Mouse (Mus musculus): ENCODE measurements around the gene C2cd5. TPM values are rescaled to one million over a fixed set of nuclear protein-coding genes. Genes with fewer than 3 reads are reported as not detected.

C2cd5 gene
- total and polyA plus RNA-seq, 3 experiments, result 16.2 to 47.6 (median 30.5) TPM

GRCm38 (mm10) chr6:143085898-143086297 lies 14.0 kb downstream of the C2cd5 start:
- peak; percentile 60 for DNase-seq (ENCODE audit: low read depth, low spot score)
- no peaks in the 10 kb centered on the region for H3K79me2 ChIP-seq (ENCODE audit: control insufficient read depth, insufficient read depth, low read length, poor library complexity)
- no peaks in the 10 kb centered on the region for H3K27me3 ChIP-seq (ENCODE audit: control insufficient read depth in 1 of 2, insufficient read depth in 2 of 2, low read length in 2 of 2)
- H3K27ac ChIP-seq (ENCODE audit: control insufficient read depth, low read depth, low read length), result no peak overlapping the region
- H3K9ac ChIP-seq (ENCODE audit: control insufficient read depth, low read depth, low read length, poor library complexity, severe bottlenecking), result no peak overlapping the region
- peaks cover 4 to 8% of the 10 kb centered on the region in 2 experiments; a peak in 2 of 4 replicates for H3K4me1 ChIP-seq (ENCODE audit: control insufficient read depth in 1 of 2, insufficient read depth in 2 of 2, low read length in 2 of 2)
- no peaks in the 10 kb centered on the region for H3K9me3 ChIP-seq (replicated peaks; ENCODE audit: insufficient read depth, low read length)
- peaks cover 9 to 24% of the 10 kb centered on the region in 2 experiments for H3K36me3 ChIP-seq (ENCODE audit: control insufficient read depth in 1 of 2, insufficient read depth in 2 of 2, low read length in 2 of 2)
- H3K4me3 ChIP-seq (ENCODE audit: control insufficient read depth in 1 of 2, insufficient read depth in 1 of 2, low read depth in 2 of 2, low read length in 2 of 2), result no peak overlapping the region
- TF ChIP-seq KAT2A (conservative IDR thresholded peaks at IDR 0.05; ENCODE audit: low read depth, low read length), result no peak
- no peak for TF ChIP-seq NELFE (IDR thresholded peaks at IDR 0.05; ENCODE audit: low read depth, low read length)
- TF ChIP-seq ELF1 (IDR thresholded peaks at IDR 0.05; ENCODE audit: low read depth, low read length), result no peak
- TF ChIP-seq HCFC1 (IDR thresholded peaks at IDR 0.05; ENCODE audit: low read depth, low read length), result no peak
- no peak for TF ChIP-seq MEF2A (IDR thresholded peaks at IDR 0.05; ENCODE audit: extremely low read depth, insufficient replicate concordance, low read depth, low read length, poor library complexity, severe bottlenecking)
- TF ChIP-seq NRF1 (IDR thresholded peaks at IDR 0.05; ENCODE audit: insufficient read depth, low read depth, low read length, poor library complexity, severe bottlenecking), result no peak
- TF ChIP-seq BHLHE40 (IDR thresholded peaks at IDR 0.05; ENCODE audit: borderline replicate concordance, low read depth, low read length), result no peak
- TF ChIP-seq ZKSCAN1 (IDR thresholded peaks at IDR 0.05; ENCODE audit: low read depth, low read length), result no peak
- TF ChIP-seq ZMIZ1 (IDR thresholded peaks at IDR 0.05; ENCODE audit: low read depth, low read length), result no peak
- no peak for TF ChIP-seq CHD2 (IDR thresholded peaks at IDR 0.05; ENCODE audit: low read length)
- TF ChIP-seq POLR2A (IDR thresholded peaks at IDR 0.05; ENCODE audit: control insufficient read depth in 1 of 2, insufficient read depth in 1 of 2, low read depth in 1 of 2, low read length in 2 of 2, poor library complexity in 1 of 2), result no peak
- no peak for TF ChIP-seq TBP (IDR thresholded peaks at IDR 0.05; ENCODE audit: low read depth, low read length)
- 0 out of 2 replicates have a peak, but pooled peaks have one; percentile 24 for TF ChIP-seq MXI1 (IDR thresholded peaks at IDR 0.05; ENCODE audit: low read depth, low read length)
- 0 out of 2 replicates have a peak, but pooled peaks have one; percentile 15 for TF ChIP-seq TAL1 (IDR thresholded peaks at IDR 0.05; ENCODE audit: low read length)
- TF ChIP-seq POLR2AphosphoS2 (IDR thresholded peaks at IDR 0.05; ENCODE audit: low read length), result no peak
- TF ChIP-seq MYC (IDR thresholded peaks at IDR 0.05; ENCODE audit: low read depth, low read length), result peak; percentile 41; the same call in 1 of the 2 replicates
- no peak for TF ChIP-seq SMC3 (IDR thresholded peaks at IDR 0.05; ENCODE audit: low read depth, low read length)
- TF ChIP-seq TCF12 (IDR thresholded peaks at IDR 0.05; ENCODE audit: low read depth, low read length), result peak; percentile 73
- peak; percentile 52 to 66 for TF ChIP-seq EP300 (IDR thresholded peaks at IDR 0.05; ENCODE audit: low read depth in 1 of 2, low read length in 2 of 2)
- TF ChIP-seq CTCF (IDR thresholded peaks at IDR 0.05 in 2 of 3, conservative IDR thresholded peaks at IDR 0.05 in 1 of 3; ENCODE audit: control insufficient read depth in 1 of 3, insufficient read depth in 1 of 3, low read depth in 2 of 3, low read length in 3 of 3, poor library complexity in 1 of 3, severe bottlenecking in 1 of 3), result no peak
- no peak for TF ChIP-seq SIN3A (IDR thresholded peaks at IDR 0.05; ENCODE audit: low read length)
- no peak for TF ChIP-seq UBTF (IDR thresholded peaks at IDR 0.05; ENCODE audit: borderline replicate concordance, insufficient read depth, low read depth, low read length)
- TF ChIP-seq GATA1 (IDR thresholded peaks at IDR 0.05; ENCODE audit: low read depth, low read length), result peak; percentile 70
- TF ChIP-seq CHD1 (IDR thresholded peaks at IDR 0.05; ENCODE audit: low read depth, low read length), result no peak
- TF ChIP-seq JUND (IDR thresholded peaks at IDR 0.05; ENCODE audit: low read depth, low read length), result no peak
- no peak for TF ChIP-seq GABPA (IDR thresholded peaks at IDR 0.05; ENCODE audit: low read depth, low read length)
- no peak for TF ChIP-seq POLR2AphosphoS5 (IDR thresholded peaks at IDR 0.05; ENCODE audit: borderline replicate concordance, low read depth, low read length)
- TF ChIP-seq MAFK (IDR thresholded peaks at IDR 0.05; ENCODE audit: borderline replicate concordance, low read depth, low read length), result no peak
- no peak for TF ChIP-seq MAZ (IDR thresholded peaks at IDR 0.05; ENCODE audit: low read depth, low read length)
- no peak for TF ChIP-seq RAD21 (IDR thresholded peaks at IDR 0.05; ENCODE audit: low read depth, low read length)
- no peak for TF ChIP-seq ZNF384 (IDR thresholded peaks at IDR 0.05; ENCODE audit: low read depth, low read length)
- TF ChIP-seq ETS1 (IDR thresholded peaks at IDR 0.05; ENCODE audit: low read depth, low read length), result peak; percentile 65
- TF ChIP-seq MAX (IDR thresholded peaks at IDR 0.05; ENCODE audit: low read length), result no peak
- peak; percentile 55; the same call in 1 of the 2 replicates for TF ChIP-seq RCOR1 (IDR thresholded peaks at IDR 0.05; ENCODE audit: low read depth, low read length)
- no peak for TF ChIP-seq USF2 (IDR thresholded peaks at IDR 0.05; ENCODE audit: borderline replicate concordance in 1 of 2, insufficient read depth in 1 of 2, low read depth in 1 of 2, low read length in 2 of 2)
- TF ChIP-seq E2F4 (IDR thresholded peaks at IDR 0.05; ENCODE audit: borderline replicate concordance, low read depth, low read length), result no peak
- no peak for TF ChIP-seq MYB (IDR thresholded peaks at IDR 0.05; ENCODE audit: low read depth, low read length)
- no peak for TF ChIP-seq USF1 (IDR thresholded peaks at IDR 0.05; ENCODE audit: low read depth, low read length)
